Mouse (Mus musculus): ENCODE results near the gene Rapgef4.

The Rapgef4 gene

GRCm38 (mm10) chr2:71980771-71981342 is at the start of gene Rapgef4:
Gene Rapgef4, plus strand, starts transcription at chr2:71981240.
- peak; percentile 29 for DNase-seq

GRCm38 (mm10) chr2:71934046-71934445 is 47.0 kb upstream of the Rapgef4 start:
- DNase-seq: no peak

- no peak for DNase-seq
Observed at GRCm38 (mm10) chr2:71936711-71937110, 44.3 kb upstream of the Rapgef4 start.

DNA sequence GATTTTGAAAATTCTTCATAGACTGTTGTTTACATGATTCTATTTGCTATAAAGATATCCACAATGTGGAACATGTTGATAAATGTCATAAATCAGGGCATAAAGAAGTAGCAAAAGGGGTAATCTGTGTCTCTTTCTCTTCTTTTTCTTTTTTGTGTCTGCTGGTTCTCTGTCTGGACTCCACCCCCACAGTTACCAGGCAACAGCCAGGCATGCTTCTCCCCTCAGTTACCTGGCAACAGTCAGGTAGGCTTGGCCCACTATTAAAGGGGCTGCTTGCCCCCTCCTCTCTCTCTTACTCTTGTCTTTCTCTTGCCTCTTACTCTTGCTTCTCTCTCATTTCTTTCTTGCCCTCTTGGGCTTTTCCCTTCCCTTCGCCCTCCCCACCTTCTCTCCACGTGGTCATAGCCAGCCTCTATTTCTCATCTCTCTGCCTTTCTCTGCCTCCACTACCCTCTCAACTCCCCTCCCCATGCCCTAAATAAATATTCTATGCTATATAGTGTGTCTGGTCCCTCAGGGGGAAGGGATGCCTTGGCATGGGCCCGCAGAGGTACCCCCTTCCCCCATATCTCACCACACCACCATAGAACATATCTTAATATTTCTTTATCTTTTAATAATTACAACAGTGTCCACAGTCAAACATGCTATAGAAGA is 43.3 kb upstream of the Rapgef4 start:
- DNase-seq: no peak

GRCm38 (mm10) chr2:71938716-71939393 is 42.2 kb upstream of the Rapgef4 start:
- no peak for DNase-seq

GRCm38 (mm10) chr2:71941005-71941720 is 39.9 kb upstream of the Rapgef4 start:
- no peak for DNase-seq

DNA sequence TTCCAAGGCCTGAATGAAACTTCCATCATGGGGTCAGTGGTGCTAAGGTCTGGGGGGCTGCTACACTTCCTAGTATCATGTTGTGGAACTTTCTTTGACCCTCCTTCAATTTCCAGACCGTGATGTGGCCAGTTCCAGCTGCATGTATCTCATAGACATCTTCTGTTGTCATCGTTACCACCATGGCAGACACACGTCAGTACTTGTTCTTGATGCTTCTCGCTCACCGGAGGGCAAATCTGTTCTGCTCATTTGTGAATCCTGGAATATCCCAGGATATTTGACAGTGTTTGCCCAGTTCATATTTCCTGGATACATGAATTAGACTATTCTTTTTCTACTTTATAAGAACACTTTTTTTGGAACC is 39.3 kb upstream of the Rapgef4 start:
- no peak for DNase-seq

DNA sequence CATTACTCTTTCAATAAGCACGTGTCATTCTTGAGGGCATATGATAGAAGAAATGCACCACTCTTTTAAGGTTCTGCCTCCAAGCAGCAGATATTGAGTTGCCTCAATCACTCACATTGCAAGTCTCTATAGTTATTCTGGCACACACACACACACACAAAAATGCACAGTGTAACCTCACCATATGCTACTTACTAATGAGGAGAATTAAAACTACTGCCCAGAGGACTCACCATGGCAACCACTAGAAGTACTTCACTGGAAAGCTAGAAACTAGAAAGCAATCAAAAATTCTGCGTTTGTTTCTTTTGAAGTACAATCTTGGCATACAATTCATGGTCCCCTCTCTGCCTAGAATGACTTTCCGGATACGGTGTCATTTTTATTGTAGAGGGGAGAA is 29.8 kb upstream of the Rapgef4 start:
- DNase-seq: no peak

DNA sequence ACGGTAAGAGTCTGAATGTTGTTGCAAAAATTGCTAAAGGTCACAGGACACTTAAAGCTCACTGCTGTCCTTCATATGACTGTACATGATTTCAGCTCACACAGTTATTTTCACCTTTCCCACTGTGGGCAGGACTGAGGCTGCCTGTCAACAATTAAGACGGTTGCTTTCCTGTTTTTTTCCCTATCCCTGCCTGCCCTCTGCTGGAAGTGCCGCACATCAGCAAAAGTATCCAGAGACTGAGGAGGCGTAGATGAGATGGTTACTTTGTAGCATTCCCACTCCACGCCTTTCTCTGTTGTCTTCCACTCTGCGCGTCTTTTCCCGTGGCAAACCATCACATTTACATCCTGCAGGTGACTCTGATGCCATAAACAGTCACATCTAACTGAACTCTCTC is 25.4 kb upstream of the Rapgef4 start:
- DNase-seq: peak; percentile 51

GRCm38 (mm10) chr2:71956463-71956862 is 24.6 kb upstream of the Rapgef4 start:
- no peak for DNase-seq

DNA sequence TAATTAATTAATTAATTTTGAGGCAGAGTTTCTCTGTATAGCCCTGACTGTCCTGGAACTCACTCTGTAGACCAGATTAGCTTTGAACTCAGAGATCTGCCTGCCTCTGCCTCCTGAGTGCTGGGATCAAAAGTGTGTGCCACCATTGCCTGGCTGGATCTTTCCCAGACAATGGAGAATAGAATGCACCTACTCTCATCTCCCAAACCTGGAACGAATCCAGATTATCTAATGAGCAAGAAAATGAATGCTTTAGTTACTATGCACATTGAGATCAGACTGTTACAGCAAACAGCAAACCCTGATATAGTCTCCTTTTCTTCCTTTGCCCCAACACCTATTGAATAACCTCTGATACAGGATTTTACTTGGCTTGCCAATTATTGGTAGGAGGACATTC is 23.1 kb upstream of the Rapgef4 start:
- no peak for DNase-seq

- DNase-seq: no peak
Observed at GRCm38 (mm10) chr2:71958393-71958792, 22.6 kb upstream of the Rapgef4 start.

GRCm38 (mm10) chr2:71964216-71964615 is 16.8 kb upstream of the Rapgef4 start:
- no peak for DNase-seq

DNA sequence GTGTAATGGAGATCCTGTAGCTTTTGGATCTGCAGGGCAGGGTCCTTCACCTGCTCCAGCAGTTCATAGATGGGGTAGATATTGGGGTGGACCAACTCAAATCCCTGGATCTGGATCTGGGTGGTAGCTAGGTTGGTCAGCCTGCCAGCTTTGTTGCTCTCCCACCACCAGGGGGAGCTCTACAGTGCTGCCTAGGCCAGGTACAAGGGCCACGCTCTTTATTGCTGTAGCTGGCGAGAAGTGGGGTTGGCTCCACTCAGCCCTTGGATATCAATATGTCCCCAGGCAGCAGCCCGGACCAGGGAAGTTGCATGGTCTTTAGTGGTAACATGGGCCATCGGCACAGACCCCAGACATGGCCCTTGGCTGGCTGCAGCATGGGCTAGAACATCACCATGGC is 15.6 kb upstream of the Rapgef4 start:
- peak; percentile 74 for DNase-seq

DNA sequence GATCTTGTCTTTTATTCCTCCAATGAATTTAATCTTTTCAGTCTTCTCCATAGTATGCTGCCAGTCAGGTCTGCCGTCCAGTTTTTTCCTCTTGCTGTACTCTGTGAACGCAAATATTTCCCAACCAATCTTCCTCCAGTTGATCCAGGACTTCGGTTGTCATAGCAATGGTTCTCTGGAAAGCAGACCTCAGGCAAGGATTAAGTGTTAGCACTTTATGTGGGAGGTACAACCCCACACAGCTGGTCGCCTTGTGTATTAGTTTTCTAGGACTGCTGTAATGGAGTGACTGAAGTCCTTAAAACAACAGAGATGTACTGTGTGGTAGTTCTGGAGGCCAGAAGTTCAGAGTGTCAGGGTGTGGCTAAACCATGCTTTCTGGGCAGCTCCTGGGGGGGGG is 14.3 kb upstream of the Rapgef4 start:
- no peak for DNase-seq

- DNase-seq: no peak
Observed at GRCm38 (mm10) chr2:71967855-71968254, 13.2 kb upstream of the Rapgef4 start.

DNA sequence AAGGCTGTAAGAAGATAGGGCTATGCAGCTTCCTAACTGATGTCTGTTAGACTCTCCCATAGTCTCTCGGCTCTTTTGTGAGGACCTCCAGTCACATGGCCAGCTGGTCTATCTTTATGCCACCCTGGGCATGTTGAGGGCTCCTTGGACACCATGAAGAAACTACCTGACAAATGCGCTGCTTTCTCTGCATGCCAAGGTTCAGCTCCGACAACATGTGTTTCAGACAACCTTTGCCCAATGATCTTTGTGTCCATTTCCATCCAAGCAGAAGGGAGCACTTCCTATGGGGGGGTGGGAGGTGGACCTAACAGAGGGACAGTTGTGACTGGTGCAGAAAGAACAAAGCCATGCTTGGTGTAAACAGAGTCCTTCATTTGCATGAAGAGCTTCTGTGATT is 7.4 kb upstream of the Rapgef4 start:
- no peak for DNase-seq

GRCm38 (mm10) chr2:71974143-71974846 is 6.7 kb upstream of the Rapgef4 start:
- no peak for DNase-seq

GRCm38 (mm10) chr2:71979981-71980380 is 1.1 kb upstream of the Rapgef4 start:
- DNase-seq: no peak

- DNase-seq: peak; percentile 15
Observed at GRCm38 (mm10) chr2:71981343-71981851, 357 bp downstream of the Rapgef4 start.

- no peak for DNase-seq
Observed at GRCm38 (mm10) chr2:71981896-71982295, 856 bp downstream of the Rapgef4 start.

DNA sequence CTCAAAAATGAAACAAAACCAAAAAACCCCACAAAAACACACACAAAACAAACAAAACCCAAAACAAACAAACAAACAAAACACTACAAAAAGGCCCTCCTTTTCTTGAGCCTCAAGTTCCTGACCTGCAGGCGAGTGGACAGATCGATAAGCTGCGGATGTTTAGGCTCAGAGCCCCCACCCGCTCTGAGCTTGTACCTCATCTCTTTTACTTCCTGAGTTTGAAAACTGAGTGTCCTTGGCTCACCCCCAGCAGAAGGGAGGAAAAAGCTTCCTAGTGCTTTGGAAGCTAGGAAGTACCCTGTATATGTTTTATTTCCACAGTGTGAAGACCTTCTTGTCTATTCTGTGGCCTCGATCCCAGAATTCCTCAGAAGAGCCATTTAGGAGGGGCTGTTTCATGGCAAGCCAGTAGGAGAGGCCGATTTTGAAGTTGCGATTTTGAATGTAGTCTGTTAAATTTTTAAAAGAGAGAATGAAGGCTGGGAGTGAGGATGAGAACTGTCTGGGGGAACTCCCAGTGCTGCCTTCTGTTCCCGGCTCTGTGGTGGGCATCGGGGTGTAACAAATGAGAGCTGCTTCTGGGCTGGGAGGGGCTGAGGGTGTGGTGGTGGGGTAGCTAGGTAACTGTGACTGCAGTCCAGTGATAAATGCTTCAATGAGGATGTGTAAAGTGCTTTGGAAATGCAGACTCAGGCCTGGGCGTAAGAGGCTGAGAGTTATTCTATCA is 2.0 kb downstream of the Rapgef4 start:
- no peak for DNase-seq

All from thymus, postnatal 4 days (tissue).